Mouse (Mus musculus): ENCODE data around the gene Smarcc1.

DNA sequence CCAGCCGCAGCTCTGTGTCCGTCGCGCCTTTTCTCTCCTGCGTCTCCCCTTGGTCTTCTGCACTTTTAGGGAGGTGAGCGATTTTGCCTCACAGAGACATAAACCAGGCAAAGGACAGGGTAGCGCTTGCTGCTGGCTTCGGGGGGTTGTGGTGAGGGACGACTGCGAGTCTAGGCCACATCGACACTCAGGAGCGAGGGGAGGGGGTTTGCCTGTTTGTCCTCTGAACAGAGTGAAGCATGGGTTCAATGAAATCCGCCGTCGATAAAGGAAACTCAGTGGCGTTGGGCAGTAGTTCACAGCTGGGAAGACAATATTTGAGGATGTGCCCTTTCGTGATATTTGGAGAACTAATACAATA is 251 bp downstream of the Smarcc1 start, which contains the start of gene Dhx30:
- TF ChIP-seq MYC (IDR thresholded peaks at IDR 0.05; ENCODE audit: low read depth, low read length) = no peak
- no peak for TF ChIP-seq HCFC1 (IDR thresholded peaks at IDR 0.05; ENCODE audit: low read depth, low read length)
- no peak for TF ChIP-seq ELF1 (IDR thresholded peaks at IDR 0.05; ENCODE audit: low read depth, low read length)
- TF ChIP-seq RAD21 (IDR thresholded peaks at IDR 0.05; ENCODE audit: low read depth, low read length) = no peak
- TF ChIP-seq POLR2AphosphoS2 (IDR thresholded peaks at IDR 0.05; ENCODE audit: low read depth, low read length) = no peak
- TF ChIP-seq CTCF (conservative IDR thresholded peaks at IDR 0.05 in 1 of 2, IDR thresholded peaks at IDR 0.05 in 1 of 2; ENCODE audit: low read depth in 2 of 2, low read length in 2 of 2) = no peak
- no peak for TF ChIP-seq MXI1 (IDR thresholded peaks at IDR 0.05; ENCODE audit: low read depth, low read length)
- TF ChIP-seq MEF2A (IDR thresholded peaks at IDR 0.05; ENCODE audit: borderline replicate concordance, low read depth, low read length) = no peak
- TF ChIP-seq RCOR1 (conservative IDR thresholded peaks at IDR 0.05; ENCODE audit: low read depth, low read length) = no peak
- TF ChIP-seq CHD2 (IDR thresholded peaks at IDR 0.05; ENCODE audit: low read length) = no peak
